In genomic region chr17:50580416-50580815, GRCm38 (mm10) we compare ENCODE assay signal across 26 mouse cellular contexts.
DNase-seq lines count a peak whose midpoint lies in the region; ATAC-seq lines count a peak whose summit lies in the region.
"Had no signal": no experiment of that assay in that cellular context is flagged by ENCODE, and none has a peak within 500 bp of the region (broad histone marks: within the 10 kb centered on the region; RNA-seq: fewer than 3 reads in every experiment).

No protein-coding gene starts in this region.

- H3K4me1 ChIP-seq in forebrain, embryonic 11.5 days (replicated peaks; ENCODE audit: control insufficient read depth, insufficient read depth, low read length): no peaks in the 10 kb centered on the region
- H3K4me1 ChIP-seq: embryonic facial prominence, embryonic 13.5 days; hindbrain, embryonic 12.5 days; midbrain, embryonic 13.5 days had no signal

- H3K27ac ChIP-seq in forebrain, embryonic 11.5 days (ENCODE audit: low read depth, low read length): no peak overlapping the region
- H3K27ac ChIP-seq: embryonic facial prominence, embryonic 13.5 days; heart, adult 2 months; heart, embryonic 13.5 days; hindbrain, embryonic 12.5 days; layer of hippocampus, adult 2 months; midbrain, embryonic 13.5 days had no signal

- H3K9me3 ChIP-seq in forebrain, embryonic 11.5 days (ENCODE audit: control insufficient read depth, low read length): no peaks in the 10 kb centered on the region
- H3K9me3 ChIP-seq: embryonic facial prominence, embryonic 13.5 days; heart, embryonic 13.5 days; hindbrain, embryonic 12.5 days; midbrain, embryonic 13.5 days had no signal

- H3K27me3 ChIP-seq in forebrain, embryonic 11.5 days (ENCODE audit: control insufficient read depth, insufficient read depth, low read length): no peaks in the 10 kb centered on the region
- H3K27me3 ChIP-seq: embryonic facial prominence, embryonic 13.5 days; heart, embryonic 13.5 days; hindbrain, embryonic 12.5 days; midbrain, embryonic 13.5 days had no signal

- H3K4me2 ChIP-seq in forebrain, embryonic 11.5 days (ENCODE audit: low read depth, low read length, severe bottlenecking): no peak overlapping the region
- H3K4me2 ChIP-seq: embryonic facial prominence, embryonic 13.5 days; heart, embryonic 13.5 days; hindbrain, embryonic 12.5 days; midbrain, embryonic 13.5 days had no signal

- no peak overlapping the region for H3K4me3 ChIP-seq in forebrain, embryonic 11.5 days (ENCODE audit: low read depth, low read length)
- H3K4me3 ChIP-seq: embryonic facial prominence, embryonic 13.5 days; heart, adult 2 months; heart, embryonic 13.5 days; hindbrain, embryonic 12.5 days; layer of hippocampus, adult 2 months; midbrain, embryonic 13.5 days had no signal

- DNase-seq in 416B (ENCODE audit: low read depth): peak; percentile 36
- DNase-seq in naive thymus-derived CD4-positive, alpha-beta T cell, adult 2 months (ENCODE audit: low read depth): peak; percentile 59
- no peak for DNase-seq in layer of hippocampus, adult 9-10 months (ENCODE audit: low spot score)
- DNase-seq in forebrain, embryonic 11.5 days (ENCODE audit: low spot score): no peak
- DNase-seq in adrenal gland, adult 8-10 months: no peak
- DNase-seq: cerebellum, adult 11 months; cerebellum, adult 9-11 months; embryo, embryonic 11 days; gastrocnemius, postnatal 10 days; heart, adult 2 months; heart, postnatal 14 days; kidney, adult 9 months; kidney, postnatal 25 days; layer of hippocampus, postnatal 36 days; lung, postnatal 10 days; right cerebral cortex, adult 18-20 months; thymus, adult 18-20 months; thymus, postnatal 4 days had no signal

- 85% methylated on average over 3 of the region's 3 CpGs for WGBS in forebrain, embryonic 11.5 days

- H3K9ac ChIP-seq in forebrain, embryonic 11.5 days (ENCODE audit: low read length): no peak overlapping the region
- H3K9ac ChIP-seq: embryonic facial prominence, embryonic 13.5 days; heart, embryonic 13.5 days; hindbrain, embryonic 12.5 days; midbrain, embryonic 13.5 days had no signal

- peak; percentile 90 for ATAC-seq in CD4-positive, CD25-positive, alpha-beta regulatory T cell, adult 4 months
- peak; percentile 58 to 65 for ATAC-seq in hematopoietic stem cell, adult 5-6 weeks (replicated peaks in 1 of 2; ENCODE audit: insufficient read depth in 1 of 2, low FRiP score in 2 of 2, low TSS enrichment in 1 of 2, low read depth in 1 of 2, poor library complexity in 2 of 2, severe bottlenecking in 2 of 2)
- no peak for ATAC-seq in forebrain, embryonic 11.5 days (replicated peaks; ENCODE audit: low FRiP score)
- ATAC-seq: forebrain, embryonic 14.5 days; midbrain, embryonic 13.5 days had no signal

- H3K36me3 ChIP-seq in forebrain, embryonic 11.5 days (ENCODE audit: control insufficient read depth, insufficient read depth, low read length): no peaks in the 10 kb centered on the region
- H3K36me3 ChIP-seq: embryonic facial prominence, embryonic 13.5 days; heart, embryonic 13.5 days; hindbrain, embryonic 12.5 days; midbrain, embryonic 13.5 days had no signal

Comparison
In these comparisons a context has a peak if more than half of its experiments do, and no peak if none do; other contexts are left out.
1. DNase-seq: peak in 416B (single experiment) and naive thymus-derived CD4-positive, alpha-beta T cell, adult 2 months (single experiment); none in layer of hippocampus, adult 9-10 months (single experiment), forebrain, embryonic 11.5 days (single experiment) and adrenal gland, adult 8-10 months (single experiment).